Mouse (Mus musculus) cerebellum, adult 2 months (tissue): ENCODE results near the gene Mcm9.

Experiments used
- CTCF ChIP-seq: fragments of 200-500 bp; IDR thresholded peaks from 2 replicates; pipeline ENCODE4 v1.5.1; 2011; ENCODE audit warnings: low read depth, mild to moderate bottlenecking, control low read depth, low read length, moderate library complexity, borderline replicate concordance; ENCODE audit not compliant: insufficient read depth
- POLR2A ChIP-seq: fragments of 200-500 bp; IDR thresholded peaks from 2 replicates; pipeline ENCODE4 v1.6.1; 2011; ENCODE audit warnings: low read length, control low read depth, borderline replicate concordance; ENCODE audit not compliant: insufficient read depth

DNA sequence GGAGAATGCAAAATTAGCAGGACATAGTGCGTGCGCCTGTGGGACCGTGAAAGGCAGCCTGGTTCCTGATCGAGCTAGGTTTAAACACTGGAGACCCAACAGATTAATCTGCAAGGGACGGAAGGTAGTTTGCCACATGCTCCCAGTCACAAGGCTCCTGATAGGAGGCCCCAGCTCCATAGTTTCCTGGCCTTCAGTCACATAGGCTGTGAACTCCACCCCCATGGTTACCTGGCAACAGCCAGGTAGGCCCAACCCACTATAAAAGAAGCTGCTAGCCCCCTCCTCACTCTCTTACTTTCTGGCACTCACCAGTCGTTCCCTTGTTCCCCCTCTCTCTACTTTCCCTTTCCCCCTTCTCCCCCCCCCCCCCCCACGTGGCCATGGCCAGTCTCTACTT is 50.1 kb downstream of the Mcm9 start:
- TF ChIP-seq CTCF (no peak), POLR2A (no peak)
